10 mouse cellular contexts compared by ENCODE assay signal in the genomic region with DNA sequence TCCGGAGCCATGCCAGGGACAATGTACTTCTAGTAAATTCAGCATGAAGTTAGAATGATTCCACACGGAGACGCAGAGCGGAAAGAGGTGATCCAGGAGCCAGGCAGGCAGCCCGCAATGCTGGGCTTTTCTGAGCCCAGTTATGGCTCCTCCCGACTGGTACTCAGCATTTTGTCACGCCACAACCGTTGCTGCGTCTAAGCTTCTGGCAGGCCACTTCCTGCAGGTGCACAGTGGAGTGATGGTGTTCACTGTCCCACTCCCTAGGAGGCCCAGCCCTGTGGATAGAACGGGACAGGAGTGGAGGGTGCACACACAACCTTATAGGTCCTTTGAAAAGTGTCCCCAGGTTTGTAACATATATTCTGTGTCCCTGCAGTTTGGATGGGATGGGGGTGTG.
DNase-seq lines count a peak whose midpoint lies in the region; ATAC-seq and TF ChIP-seq lines count a peak whose summit lies in the region.
"Had no signal": no experiment of that assay in that cellular context is flagged by ENCODE, and none has a peak within 500 bp of the region (broad histone marks: within the 10 kb centered on the region; RNA-seq: fewer than 3 reads in every experiment).

No protein-coding gene starts in this region.

- DNase-seq in heart, adult 9 months (ENCODE audit: low spot score in 2 of 2), result no peak
- DNase-seq in limb, embryonic 11.5 days (ENCODE audit: low spot score), result no peak
- no peak for DNase-seq in limb, embryonic 10.5 days (ENCODE audit: low spot score)
- DNase-seq in limb, embryonic 14.5 days (ENCODE audit: low spot score), result no peak
- DNase-seq in thymus, postnatal 10 days (ENCODE audit: low spot score in 2 of 2), result peak; percentile 43 to 54
- DNase-seq in adrenal gland, adult 2 months, result no peak
- DNase-seq: adrenal gland, adult 8-10 months; liver, embryonic 13.5 days had no signal

- peak overlapping the region; percentile 53 for H3K27ac ChIP-seq in heart, embryonic 13.5 days (replicated peaks)
- no peak overlapping the region for H3K27ac ChIP-seq in limb, embryonic 11.5 days (replicated peaks; ENCODE audit: low read depth, low read length)
- H3K27ac ChIP-seq in limb, embryonic 10.5 days, result no peak overlapping the region
- H3K27ac ChIP-seq in limb, embryonic 14.5 days (replicated peaks; ENCODE audit: low read depth, low read length), result 0 out of 2 replicates have a peak overlapping the region, but pooled peaks have one; percentile 2
- H3K27ac ChIP-seq: hindbrain, embryonic 15.5 days; liver, embryonic 13.5 days had no signal

- H3K27me3 ChIP-seq in heart, embryonic 13.5 days (replicated peaks), result no peaks in the 10 kb centered on the region
- H3K27me3 ChIP-seq in limb, embryonic 11.5 days (ENCODE audit: control insufficient read depth, insufficient read depth, low read length), result no peaks in the 10 kb centered on the region
- H3K27me3 ChIP-seq in limb, embryonic 10.5 days (ENCODE audit: low read depth, poor library complexity, severe bottlenecking), result no peaks in the 10 kb centered on the region
- H3K27me3 ChIP-seq in limb, embryonic 14.5 days (ENCODE audit: control insufficient read depth, insufficient read depth, low read length), result no peaks in the 10 kb centered on the region
- H3K27me3 ChIP-seq: hindbrain, embryonic 15.5 days; liver, embryonic 13.5 days had no signal

- no peak for ATAC-seq in heart, embryonic 13.5 days (ENCODE audit: extremely low read depth, insufficient number of reproducible peaks, low FRiP score, low TSS enrichment)
- ATAC-seq in limb, embryonic 11.5 days (ENCODE audit: insufficient number of reproducible peaks, low FRiP score, low TSS enrichment, low read depth), result no peak
- ATAC-seq in limb, embryonic 14.5 days (ENCODE audit: low FRiP score, low read depth), result no peak

- no peaks in the 10 kb centered on the region for H3K9me3 ChIP-seq in heart, embryonic 13.5 days
- no peaks in the 10 kb centered on the region for H3K9me3 ChIP-seq in limb, embryonic 11.5 days (ENCODE audit: control insufficient read depth, low read length)
- no peaks in the 10 kb centered on the region for H3K9me3 ChIP-seq in limb, embryonic 10.5 days (replicated peaks)
- H3K9me3 ChIP-seq in limb, embryonic 14.5 days (ENCODE audit: control insufficient read depth, low read length), result 0 out of 2 replicates have a peak, but pooled peaks cover 5% of the 10 kb centered on the region
- H3K9me3 ChIP-seq: hindbrain, embryonic 15.5 days; liver, embryonic 13.5 days had no signal

- H3K36me3 ChIP-seq in heart, embryonic 13.5 days, result peaks cover 16% of the 10 kb centered on the region
- no peaks in the 10 kb centered on the region for H3K36me3 ChIP-seq in limb, embryonic 11.5 days (ENCODE audit: control insufficient read depth, insufficient read depth, low read length)
- peaks cover 17% of the 10 kb centered on the region for H3K36me3 ChIP-seq in limb, embryonic 10.5 days
- 0 out of 2 replicates have a peak, but pooled peaks cover 2% of the 10 kb centered on the region for H3K36me3 ChIP-seq in limb, embryonic 14.5 days (ENCODE audit: control insufficient read depth, insufficient read depth, low read length)
- H3K36me3 ChIP-seq: hindbrain, embryonic 15.5 days; liver, embryonic 13.5 days had no signal

- no peak overlapping the region for H3K4me3 ChIP-seq in heart, embryonic 13.5 days
- no peak overlapping the region for H3K4me3 ChIP-seq in limb, embryonic 11.5 days (ENCODE audit: low read depth, low read length)
- no peak overlapping the region for H3K4me3 ChIP-seq in limb, embryonic 10.5 days
- no peak overlapping the region for H3K4me3 ChIP-seq in limb, embryonic 14.5 days (replicated peaks; ENCODE audit: low read length)
- H3K4me3 ChIP-seq: hindbrain, embryonic 15.5 days; liver, embryonic 13.5 days had no signal

- no peak for TF ChIP-seq POLR2A in limb, embryonic 14.5 days (IDR thresholded peaks at IDR 0.05; ENCODE audit: borderline replicate concordance, extremely low read depth, insufficient read depth, insufficient read length)

- 62% methylated on average over 10 of the region's 10 CpGs for WGBS in heart, embryonic 13.5 days
- WGBS in limb, embryonic 11.5 days, result 84% methylated on average over 10 of the region's 10 CpGs
- WGBS in limb, embryonic 10.5 days, result 89% methylated on average over 10 of the region's 10 CpGs
- 74% methylated on average over 10 of the region's 10 CpGs for WGBS in limb, embryonic 14.5 days

- H3K4me2 ChIP-seq in heart, embryonic 13.5 days, result no peak overlapping the region
- H3K4me2 ChIP-seq in limb, embryonic 11.5 days (ENCODE audit: low read depth, severe bottlenecking), result no peak overlapping the region
- H3K4me2 ChIP-seq in limb, embryonic 14.5 days (replicated peaks; ENCODE audit: low read depth, low read length, severe bottlenecking), result no peak overlapping the region
- H3K4me2 ChIP-seq: hindbrain, embryonic 15.5 days; liver, embryonic 13.5 days had no signal

- H3K4me1 ChIP-seq in heart, embryonic 13.5 days, result peaks cover 51% of the 10 kb centered on the region
- H3K4me1 ChIP-seq in limb, embryonic 11.5 days (ENCODE audit: control insufficient read depth, insufficient read depth, low read length), result peaks cover 2% of the 10 kb centered on the region; the same call in 1 of the 2 replicates
- H3K4me1 ChIP-seq in limb, embryonic 10.5 days, result peaks cover 19% of the 10 kb centered on the region
- peaks cover 26% of the 10 kb centered on the region for H3K4me1 ChIP-seq in limb, embryonic 14.5 days (ENCODE audit: control insufficient read depth, insufficient read depth, low read length)

- H3K9ac ChIP-seq in heart, embryonic 13.5 days, result 0 out of 2 replicates have a peak overlapping the region, but pooled peaks have one; percentile 33
- H3K9ac ChIP-seq in limb, embryonic 11.5 days (ENCODE audit: low read length), result peak overlapping the region; percentile 2; the same call in 1 of the 2 replicates
- H3K9ac ChIP-seq in limb, embryonic 14.5 days (ENCODE audit: low read depth, low read length, severe bottlenecking), result no peak overlapping the region
- H3K9ac ChIP-seq: hindbrain, embryonic 15.5 days; liver, embryonic 13.5 days had no signal

Comparison
In these comparisons a context has a peak if more than half of its experiments do, and no peak if none do; other contexts are left out.
1. H3K27ac ChIP-seq: peak in heart, embryonic 13.5 days (single experiment) and limb, embryonic 14.5 days (single experiment); none in limb, embryonic 11.5 days (single experiment) and limb, embryonic 10.5 days (single experiment).
2. DNase-seq: peak in thymus, postnatal 10 days (2 of 2); none in heart, adult 9 months (0 of 2), limb, embryonic 11.5 days (single experiment), limb, embryonic 10.5 days (single experiment), limb, embryonic 14.5 days (single experiment) and adrenal gland, adult 2 months (single experiment).